Mouse (Mus musculus) ovary, postnatal 10 days (tissue): ENCODE measurements around the gene Atg7.
"Not testable (repeated sequence)": the region's sequence is repeated elsewhere in the genome, so short reads cannot be mapped to it uniquely, and the experiment has no call there.

Experiments
- DNase-seq: peaks from one replicate; pipeline ENCODE4 v3.0.0; 2022; ENCODE audit warnings: low spot score

Gene Atg7

DNA sequence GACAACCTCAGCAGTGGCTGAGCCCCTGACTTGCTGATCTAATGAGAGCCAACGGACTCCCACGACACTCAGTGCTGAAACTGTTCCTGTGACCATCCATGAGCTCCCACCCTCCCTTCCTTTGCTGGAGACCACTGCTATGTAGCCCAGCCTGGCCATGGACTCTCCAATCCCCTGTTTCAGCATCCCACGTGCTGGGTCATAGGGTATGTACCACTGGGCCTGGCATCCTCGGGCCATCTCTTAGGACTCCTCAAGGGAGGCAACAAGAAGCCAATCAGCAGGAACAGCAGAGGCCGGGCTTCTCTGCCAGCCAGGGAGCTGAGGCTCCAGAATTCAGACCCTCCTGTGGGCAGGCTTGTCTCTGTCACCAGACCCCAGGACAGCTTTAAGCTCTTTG is 239.3 kb downstream of the Atg7 start:
- DNase-seq = no peak

- no peak for DNase-seq
These were observed 239.8 kb downstream of the Atg7 start for GRCm38 (mm10) chr6:114882675-114883074.

GRCm38 (mm10) chr6:114883261-114883740 is 240.4 kb downstream of the Atg7 start:
- peak; percentile 37 for DNase-seq

DNA sequence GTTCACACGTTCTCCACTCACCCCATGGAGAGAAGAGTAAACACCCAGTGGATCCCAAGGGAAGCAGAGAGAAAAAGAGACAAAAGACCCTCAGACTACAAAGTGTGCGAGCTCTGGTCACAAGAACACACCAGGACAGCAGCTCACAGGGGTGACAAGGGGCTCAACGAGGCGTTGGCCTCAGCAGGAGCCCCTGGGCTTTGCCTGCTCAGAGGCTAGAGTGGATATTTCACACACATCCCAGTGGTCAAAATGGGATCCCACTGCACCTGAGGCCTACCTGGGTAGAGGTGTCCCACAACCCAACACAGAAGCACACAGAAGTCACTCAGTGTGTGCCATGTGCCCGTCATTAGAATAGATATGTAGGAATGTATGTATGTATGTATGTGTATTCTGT is 242.2 kb downstream of the Atg7 start:
- no peak for DNase-seq

DNA sequence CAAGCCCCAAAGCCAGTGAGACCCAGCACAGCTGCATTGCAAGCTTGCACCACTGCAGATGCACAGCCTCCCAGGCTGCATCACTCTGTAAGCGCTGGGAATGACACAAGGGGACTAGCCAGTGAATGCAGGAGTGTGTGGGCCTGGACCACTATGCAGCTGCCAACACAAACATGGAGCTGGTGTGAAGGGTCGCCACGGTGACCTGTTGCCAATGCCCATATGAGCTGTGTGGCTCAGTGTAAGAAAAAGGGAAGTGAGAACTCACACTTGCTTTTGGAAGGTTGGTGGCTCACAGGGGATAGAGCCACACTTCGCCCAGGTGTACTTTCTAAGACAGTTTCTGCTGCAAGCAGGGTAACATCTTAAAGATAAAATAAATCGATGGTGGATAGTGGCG is 243.1 kb downstream of the Atg7 start:
- DNase-seq = no peak

DNA sequence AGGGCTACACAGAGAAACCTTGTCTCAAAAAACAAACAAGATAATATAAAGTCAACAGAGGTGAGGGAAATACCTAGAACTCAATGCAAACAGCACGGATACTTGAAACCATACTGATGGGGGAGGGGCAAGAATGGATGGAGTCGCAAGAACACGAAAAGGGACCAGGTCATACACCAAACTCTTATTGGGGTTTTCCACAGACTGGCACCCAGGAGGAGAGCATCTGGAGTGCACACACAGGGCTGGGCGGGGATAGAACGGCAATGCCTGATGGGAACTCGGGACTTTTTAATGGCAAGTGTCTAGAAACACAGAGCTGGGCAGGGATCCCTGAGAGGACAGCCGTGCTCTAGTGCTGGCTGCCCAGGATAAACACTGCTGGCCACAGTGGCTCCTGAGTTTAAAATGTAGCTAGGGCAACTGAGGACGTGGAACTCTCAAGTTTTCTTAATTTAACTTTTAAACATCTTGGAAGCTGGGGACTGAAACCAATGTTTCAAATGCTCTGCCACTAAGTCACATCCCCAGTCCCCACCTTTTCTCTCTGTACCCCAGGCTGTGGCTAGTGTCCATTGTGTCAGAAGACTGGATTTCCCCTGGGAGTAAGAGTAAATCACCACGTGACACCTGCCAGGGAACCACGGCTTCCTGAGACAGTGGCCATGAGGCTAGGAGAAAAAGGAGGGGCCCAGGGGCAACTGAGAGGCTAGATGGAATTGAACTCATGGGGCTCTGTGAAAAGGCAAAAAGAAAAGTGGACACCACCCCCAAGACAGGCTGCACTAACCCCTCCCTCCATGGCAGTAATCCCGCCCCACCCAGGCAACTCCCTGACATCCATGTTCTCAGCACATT is 243.8 kb downstream of the Atg7 start:
- no peak for DNase-seq

DNA sequence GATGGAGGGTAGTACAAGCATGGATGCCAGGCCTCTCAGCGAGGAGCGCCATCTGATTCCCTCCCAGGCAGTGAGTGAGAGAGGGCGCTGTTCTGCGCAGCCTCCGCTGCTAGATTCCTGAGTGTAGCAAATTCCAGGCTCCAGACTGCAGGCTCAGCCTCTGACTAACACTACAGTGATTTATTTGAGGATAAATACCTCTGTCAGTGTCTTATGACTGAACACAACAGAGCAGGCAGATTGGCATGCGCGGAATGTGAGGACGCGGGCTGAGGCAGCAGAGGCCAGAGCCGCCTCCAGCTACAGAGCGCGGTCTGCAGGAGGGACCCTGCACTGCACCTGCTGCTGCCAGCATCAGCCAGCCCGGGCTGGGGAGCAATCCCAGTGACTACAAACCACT is 246.0 kb downstream of the Atg7 start:
- no peak for DNase-seq

DNA sequence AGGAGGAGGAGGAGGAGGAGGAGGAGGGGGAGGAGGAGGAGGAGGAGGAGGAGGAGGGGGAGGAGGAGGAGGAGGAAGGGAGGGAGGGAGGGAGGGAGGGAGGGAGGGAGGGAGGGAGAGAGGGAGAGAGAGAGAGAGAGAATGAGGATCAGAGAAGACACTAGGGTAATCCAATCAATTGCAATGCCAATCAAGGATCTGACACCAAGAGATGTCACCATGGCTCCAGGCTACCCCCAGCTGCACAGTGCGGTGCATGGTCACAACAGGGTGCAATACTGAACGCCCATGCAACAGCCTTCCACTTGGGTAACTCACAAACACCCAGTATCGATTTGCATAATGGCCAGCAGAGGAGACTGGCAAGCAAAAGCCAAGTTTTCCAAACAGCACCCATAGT is 247.1 kb downstream of the Atg7 start:
- DNase-seq = not testable (repeated sequence)

GRCm38 (mm10) chr6:114890411-114891115 is 247.7 kb downstream of the Atg7 start:
- peak; percentile 74 for DNase-seq

- DNase-seq = no peak
These were observed 248.4 kb downstream of the Atg7 start for GRCm38 (mm10) chr6:114891272-114891671.

GRCm38 (mm10) chr6:114891771-114892170 is 248.9 kb downstream of the Atg7 start:
- no peak for DNase-seq

- DNase-seq = no peak
These were observed 249.5 kb downstream of the Atg7 start for GRCm38 (mm10) chr6:114892363-114892762.

GRCm38 (mm10) chr6:114893427-114894209 is 250.7 kb downstream of the Atg7 start:
- DNase-seq = no peak

DNA sequence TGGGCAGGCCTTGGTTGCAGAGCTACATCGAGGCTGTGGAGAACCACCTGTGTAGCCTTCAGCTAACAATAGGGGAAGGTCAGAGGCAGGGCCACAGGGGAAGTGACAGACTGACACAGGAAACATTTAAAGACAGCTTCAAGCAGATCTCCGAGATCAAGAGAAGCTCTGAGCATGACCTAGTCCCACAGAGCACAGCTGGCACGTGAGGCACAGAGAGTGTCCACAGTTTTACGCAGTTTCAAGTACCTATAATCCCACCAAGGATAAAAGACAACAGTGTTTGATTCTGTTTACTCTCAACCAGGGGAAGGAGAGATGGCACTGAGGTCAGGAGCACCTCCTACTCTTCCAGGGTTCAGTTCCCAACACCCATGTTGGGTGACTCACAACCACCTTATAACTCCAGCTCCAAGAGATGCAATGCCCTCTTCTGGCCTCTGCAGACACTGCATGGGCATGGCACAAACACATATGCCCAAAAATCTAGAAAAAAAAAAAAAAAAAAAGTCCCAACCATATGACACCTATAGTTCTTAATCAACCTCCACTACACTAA is 251.7 kb downstream of the Atg7 start:
- DNase-seq = no peak

GRCm38 (mm10) chr6:114895191-114895590 is 252.3 kb downstream of the Atg7 start:
- DNase-seq = no peak

DNA sequence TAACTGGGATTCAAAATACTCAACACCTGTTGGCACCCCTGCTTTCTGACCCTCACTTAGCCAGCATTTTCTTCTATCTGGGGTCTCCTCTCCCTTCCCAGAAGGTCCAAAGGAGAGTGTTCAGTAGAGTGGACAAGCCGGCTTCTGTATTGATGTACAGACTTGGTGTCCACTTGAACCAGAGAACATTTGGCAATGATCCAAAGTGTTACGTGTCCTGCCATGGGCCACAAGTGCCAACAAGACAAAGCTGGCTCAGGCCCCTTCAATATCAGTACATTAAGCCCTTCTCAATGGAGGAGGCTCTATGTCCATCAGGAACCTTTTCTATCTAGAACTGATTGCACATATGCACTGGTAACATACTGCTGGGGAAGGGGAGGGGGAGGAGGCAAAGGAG is 253.4 kb downstream of the Atg7 start:
- no peak for DNase-seq

GRCm38 (mm10) chr6:114898949-114899348 is 256.1 kb downstream of the Atg7 start:
- DNase-seq = no peak

DNA sequence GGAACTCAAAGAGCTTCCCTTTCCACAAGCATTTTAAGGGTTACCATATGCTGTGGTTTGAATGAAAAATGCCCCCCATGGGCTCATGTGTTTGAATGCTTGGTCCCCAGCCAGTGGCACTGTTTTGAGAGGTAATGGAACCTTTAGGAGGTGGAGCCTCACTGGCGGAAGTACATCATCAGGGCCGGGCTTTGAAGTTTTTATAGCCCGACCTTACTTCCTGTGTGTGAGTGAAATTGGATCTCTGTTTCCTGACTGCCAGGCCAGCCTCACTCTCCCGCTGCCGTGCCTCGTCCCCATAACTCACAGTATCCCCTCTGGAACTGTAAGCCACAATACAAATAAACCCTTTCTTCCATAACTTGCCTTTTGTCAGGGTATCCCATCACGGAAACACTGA is 256.8 kb downstream of the Atg7 start:
- DNase-seq = no peak

GRCm38 (mm10) chr6:114900194-114900593 is 257.3 kb downstream of the Atg7 start:
- no peak for DNase-seq

- no peak for DNase-seq
These were observed 258.5 kb downstream of the Atg7 start for GRCm38 (mm10) chr6:114901321-114901824.

DNA sequence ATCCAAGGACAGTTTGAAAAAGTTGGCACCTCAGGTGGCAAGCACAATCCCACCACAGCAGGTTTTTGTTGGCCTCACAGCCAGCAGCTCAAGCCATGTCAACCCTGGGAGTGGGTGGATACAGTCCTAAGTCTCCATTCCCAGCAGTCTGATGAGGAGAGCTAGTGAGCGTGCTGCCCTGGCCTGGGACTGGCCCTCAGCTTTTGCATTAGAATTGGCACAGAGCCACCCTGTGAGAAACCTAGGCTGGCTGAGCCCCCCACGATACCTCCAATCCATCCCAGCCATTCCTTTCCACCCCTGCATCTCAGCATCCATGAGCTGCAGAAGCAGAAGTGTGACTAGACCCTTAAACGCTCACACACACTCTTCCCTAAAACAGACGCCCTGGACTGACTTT is 259.0 kb downstream of the Atg7 start:
- no peak for DNase-seq

DNA sequence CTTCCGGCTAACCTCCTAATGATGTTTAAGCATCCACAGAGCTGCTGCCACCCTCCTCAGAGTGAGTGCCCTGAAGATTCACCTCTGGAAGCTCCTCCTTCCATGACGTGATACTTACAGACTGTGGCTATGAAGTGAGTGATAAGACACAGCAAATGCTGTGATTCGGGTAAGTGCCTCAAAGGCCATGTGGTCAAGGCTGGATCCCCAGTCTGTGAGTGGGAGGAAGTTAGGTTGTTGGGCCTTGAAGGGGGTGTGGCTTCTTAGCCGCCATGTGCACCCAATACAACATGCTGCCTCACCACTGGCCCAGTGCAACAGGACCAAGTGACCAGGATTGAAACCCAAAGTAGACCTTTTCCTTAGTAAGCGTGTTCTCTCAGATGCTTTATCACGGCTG is 261.3 kb downstream of the Atg7 start:
- DNase-seq = no peak
